Mouse (Mus musculus) heart, embryonic 12.5 days (tissue): ENCODE data around the gene Pdlim4. TPM values are rescaled to one million over a fixed set of nuclear protein-coding genes. Genes with fewer than 3 reads are reported as not detected.

Source experiments
- ATAC-seq: fragments of 200-750 bp; cut with Nextera tagmentation; 2 replicates; pipeline ENCODE4 v1.8.0; 2017; ENCODE audit warnings: moderate TSS enrichment, moderate library complexity; ENCODE audit not compliant: insufficient number of reproducible peaks, low FRiP score
- H3K27ac ChIP-seq: fragments of 300-500 bp; sonication (generic); 2 replicates; pipeline ENCODE4 v1.5.1; 2016; ENCODE audit warnings: mild to moderate bottlenecking, moderate library complexity; ENCODE audit not compliant: poor library complexity, severe bottlenecking
- H3K27me3 ChIP-seq: fragments of 300-500 bp; sonication (generic); replicated peaks from 2 replicates; pipeline ENCODE4 v1.6.1; 2016; ENCODE audit warnings: mild to moderate bottlenecking, moderate library complexity
- H3K36me3 ChIP-seq: fragments of 300-500 bp; sonication (generic); 2 replicates; pipeline ENCODE4 v1.6.1; 2016; ENCODE audit warnings: mild to moderate bottlenecking, moderate library complexity
- H3K4me1 ChIP-seq: fragments of 300-500 bp; sonication (generic); replicated peaks from 2 replicates; pipeline ENCODE4 v1.6.1; 2016; ENCODE audit warnings: mild to moderate bottlenecking
- H3K4me2 ChIP-seq: fragments of 300-500 bp; sonication (generic); 2 replicates; pipeline ENCODE4 v1.6.1; 2016; ENCODE audit warnings: mild to moderate bottlenecking, moderate library complexity
- H3K4me3 ChIP-seq: fragments of 300-500 bp; sonication (generic); 2 replicates; pipeline ENCODE4 v1.5.1; 2016; ENCODE audit warnings: mild to moderate bottlenecking
- H3K9ac ChIP-seq: fragments of 300-500 bp; sonication (generic); 2 replicates; pipeline ENCODE4 v1.6.1; 2016; ENCODE audit warnings: mild to moderate bottlenecking, moderate library complexity
- H3K9me3 ChIP-seq: fragments of 300-500 bp; sonication (generic); replicated peaks from 2 replicates; pipeline ENCODE4 v1.6.1; 2016; ENCODE audit warnings: mild to moderate bottlenecking, moderate library complexity
- WGBS: fragments of 180-500 bp; shearing (Covaris S2); methylation state at CpG from one replicate; pipeline ENCODE4 v1.1.7; 2016; 5-methylcytosine and 5-hydroxymethylcytosine counted together
- polyA plus RNA-seq: library from polyadenylated mRNA; unstranded; fragments of >200 nt; fragmentation: Nextera tagmentation; extraction: Ambion mirVana; gene quantifications from 2 replicates; pipeline ENCODE4 v1.2.1, GENCODE M21; 2016

Gene Pdlim4
- polyA plus RNA-seq, 1 experiment from 2014 or later = 7.1 TPM

GRCm38 (mm10) chr11:54108131-54108530 is 39.3 kb upstream of the Pdlim4 start:
- no peak overlapping the region for H3K4me2 ChIP-seq
- H3K27ac ChIP-seq = 0 out of 2 replicates have a peak overlapping the region, but pooled peaks have one; percentile 36
- no peaks in the 10 kb centered on the region for H3K9me3 ChIP-seq
- no peaks in the 10 kb centered on the region for H3K27me3 ChIP-seq
- WGBS = 69% methylated on average over 3 of the region's 3 CpGs
- peaks cover 69% of the 10 kb centered on the region for H3K4me1 ChIP-seq
- H3K9ac ChIP-seq = peak overlapping the region; percentile 4; the same call in 1 of the 2 replicates
- ATAC-seq = no peak
- no peak overlapping the region for H3K4me3 ChIP-seq
- peaks cover 11% of the 10 kb centered on the region for H3K36me3 ChIP-seq

GRCm38 (mm10) chr11:54107239-54107638 is 38.4 kb upstream of the Pdlim4 start:
- H3K4me1 ChIP-seq = peaks cover 69% of the 10 kb centered on the region
- H3K9me3 ChIP-seq = no peaks in the 10 kb centered on the region
- H3K4me2 ChIP-seq = no peak overlapping the region
- H3K27ac ChIP-seq = no peak overlapping the region
- 83% methylated on average over 7 of the region's 7 CpGs for WGBS
- no peak overlapping the region for H3K4me3 ChIP-seq
- H3K27me3 ChIP-seq = no peaks in the 10 kb centered on the region
- no peak overlapping the region for H3K9ac ChIP-seq
- ATAC-seq = no peak
- peaks cover 11% of the 10 kb centered on the region for H3K36me3 ChIP-seq

- H3K27ac ChIP-seq = no peak overlapping the region
- no peak overlapping the region for H3K4me2 ChIP-seq
- no peaks in the 10 kb centered on the region for H3K9me3 ChIP-seq
These were observed 37.9 kb upstream of the Pdlim4 start for GRCm38 (mm10) chr11:54106676-54107075.

GRCm38 (mm10) chr11:54105011-54105410 is 36.2 kb upstream of the Pdlim4 start:
- no peaks in the 10 kb centered on the region for H3K9me3 ChIP-seq
- no peak overlapping the region for H3K9ac ChIP-seq
- no peak overlapping the region for H3K4me2 ChIP-seq
- no peak overlapping the region for H3K4me3 ChIP-seq
- ATAC-seq = no peak
- peaks cover 69% of the 10 kb centered on the region for H3K4me1 ChIP-seq
- H3K36me3 ChIP-seq = no peaks in the 10 kb centered on the region
- WGBS = 85% methylated on average over 6 of the region's 6 CpGs
- H3K27me3 ChIP-seq = peaks cover 3% of the 10 kb centered on the region; the same call in 1 of the 2 replicates
- no peak overlapping the region for H3K27ac ChIP-seq

More at GRCm38 (mm10) chr11:54106676-54107075, 37.9 kb upstream of the Pdlim4 start:
- no peak for ATAC-seq
- Histone ChIP-seq H3K36me3 (peaks cover 11% of the 10 kb centered on the region), H3K4me1 (peaks cover 69% of the 10 kb centered on the region), H3K27me3 (no peaks in the 10 kb centered on the region), H3K4me3 (no peak overlapping the region), H3K9ac (no peak overlapping the region)
- 88% methylated on average over 3 of the region's 3 CpGs for WGBS

- Histone ChIP-seq H3K27me3 (peaks cover 7% of the 10 kb centered on the region; the same call in 1 of the 2 replicates), H3K9me3 (no peaks in the 10 kb centered on the region), H3K36me3 (no peaks in the 10 kb centered on the region), H3K4me2 (peak overlapping the region; percentile 96), H3K27ac (peak overlapping the region; percentile 10; the same call in 1 of the 2 replicates), H3K4me3 (peak overlapping the region; percentile 75), H3K4me1 (peaks cover 48% of the 10 kb centered on the region), H3K9ac (no peak overlapping the region)
- no peak for ATAC-seq
- 37% methylated on average over 10 of the region's 10 CpGs for WGBS
These were observed 34.1 kb upstream of the Pdlim4 start for GRCm38 (mm10) chr11:54102706-54103449.

GRCm38 (mm10) chr11:54101701-54102100 is 32.9 kb upstream of the Pdlim4 start:
- Histone ChIP-seq H3K36me3 (no peaks in the 10 kb centered on the region), H3K27ac (no peak overlapping the region), H3K4me3 (peak overlapping the region; percentile 75), H3K9me3 (no peaks in the 10 kb centered on the region), H3K27me3 (peaks cover 7% of the 10 kb centered on the region; the same call in 1 of the 2 replicates), H3K9ac (peak overlapping the region; percentile 86), H3K4me1 (peaks cover 42% of the 10 kb centered on the region), H3K4me2 (peak overlapping the region; percentile 96)
- 72% methylated on average over 9 of the region's 9 CpGs for WGBS
- ATAC-seq = no peak

- 1% methylated on average over 83 of the region's 83 CpGs for WGBS
- Histone ChIP-seq H3K9me3 (no peaks in the 10 kb centered on the region), H3K27ac (peak overlapping the region; percentile 3; the same call in 1 of the 2 replicates), H3K36me3 (no peaks in the 10 kb centered on the region), H3K4me3 (peak overlapping the region; percentile 75), H3K27me3 (peaks cover 7% of the 10 kb centered on the region; the same call in 1 of the 2 replicates), H3K4me1 (peaks cover 34% of the 10 kb centered on the region), H3K9ac (peak overlapping the region; percentile 86), H3K4me2 (peak overlapping the region; percentile 96)
- peak; percentile 81 for ATAC-seq
These were observed 32.1 kb upstream of the Pdlim4 start for GRCm38 (mm10) chr11:54100692-54101591.

- H3K27ac ChIP-seq = peak within 1 kb of the TSS; percentile 3; the same call in 1 of the 2 replicates
- peaks cover 31% of the 10 kb centered on the region for H3K4me1 ChIP-seq
- peak within 1 kb of the TSS; percentile 75 for H3K4me3 ChIP-seq
- peak within 1 kb of the TSS; percentile 86 for H3K9ac ChIP-seq
- no peaks in the 10 kb centered on the region for H3K36me3 ChIP-seq
- no peaks in the 10 kb centered on the region for H3K9me3 ChIP-seq
- peak within 1 kb of the TSS; percentile 96 for H3K4me2 ChIP-seq
- H3K27me3 ChIP-seq = peaks cover 7% of the 10 kb centered on the region; the same call in 1 of the 2 replicates
- ATAC-seq = no peak
- WGBS = 51% methylated on average over 10 of the region's 10 CpGs
These were observed 31.4 kb upstream of the Pdlim4 start, which contains the start of gene P4ha2 for GRCm38 (mm10) chr11:54100045-54100691. TSS of gene P4ha2 (plus strand) at chr11:54100095.

GRCm38 (mm10) chr11:54093000-54093399 is 24.2 kb upstream of the Pdlim4 start:
- no peak overlapping the region for H3K9ac ChIP-seq
- peaks cover 9% of the 10 kb centered on the region for H3K4me1 ChIP-seq
- H3K27me3 ChIP-seq = 0 out of 2 replicates have a peak, but pooled peaks cover under 1% of the 10 kb centered on the region
- no peak overlapping the region for H3K27ac ChIP-seq
- no peaks in the 10 kb centered on the region for H3K36me3 ChIP-seq
- H3K9me3 ChIP-seq = no peaks in the 10 kb centered on the region
- no peak overlapping the region for H3K4me2 ChIP-seq
- no peak for ATAC-seq
- WGBS = 9% methylated on average over 3 of the region's 3 CpGs
- no peak overlapping the region for H3K4me3 ChIP-seq

GRCm38 (mm10) chr11:54092188-54092587 is 23.4 kb upstream of the Pdlim4 start:
- Histone ChIP-seq H3K9me3 (no peaks in the 10 kb centered on the region), H3K27ac (no peak overlapping the region), H3K4me1 (peaks cover 9% of the 10 kb centered on the region), H3K9ac (no peak overlapping the region), H3K4me3 (no peak overlapping the region), H3K36me3 (no peaks in the 10 kb centered on the region), H3K4me2 (no peak overlapping the region), H3K27me3 (no peaks in the 10 kb centered on the region)
- 40% methylated on average over 7 of the region's 7 CpGs for WGBS
- no peak for ATAC-seq
